Mouse (Mus musculus) ES-Bruce4 (cell line): ENCODE results near the gene Sbf2.

Experiments used
- CTCF ChIP-seq: IDR thresholded peaks from one replicate; pipeline ENCODE4 v1.8.1; 2011; ENCODE audit warnings: low read depth, low read length
- EP300 ChIP-seq: IDR thresholded peaks from 2 replicates; pipeline ENCODE4 v1.6.1; 2011; ENCODE audit warnings: low read depth, low read length; ENCODE audit not compliant: insufficient read depth
- POLR2A ChIP-seq: IDR thresholded peaks from one replicate; pipeline ENCODE4 v1.8.1; 2011; ENCODE audit warnings: low read length; ENCODE audit not compliant: insufficient read depth

GRCm38 (mm10) chr7:110317412-110317811 is 297.3 kb downstream of the Sbf2 start:
- no peak for TF ChIP-seq CTCF
- TF ChIP-seq POLR2A = no peak
- TF ChIP-seq EP300 = no peak
